Mouse (Mus musculus) hindbrain, embryonic 15.5 days (tissue): ENCODE measurements at regions not wholly inside any gene's neighbourhood (a gene's known extent, or its start where the extent isn't known, plus 50 kb on each side); places are given as distances from the start of the nearest gene placed in this dataset.

Experiments used
- ATAC-seq: fragments of 200-750 bp; cut with Nextera tagmentation; 2 replicates; pipeline ENCODE4 v1.8.0; 2017; ENCODE audit warnings: low read depth, moderate number of reproducible peaks, moderate TSS enrichment; ENCODE audit not compliant: low FRiP score
- H3K27ac ChIP-seq: fragments of 300-500 bp; sonication (generic); replicated peaks from 2 replicates; pipeline ENCODE4 v1.5.1; 2015; ENCODE audit warnings: mild to moderate bottlenecking, inconsistent platforms
- H3K27me3 ChIP-seq: fragments of 300-500 bp; sonication (generic); 2 replicates; pipeline ENCODE4 v1.6.1; 2015; ENCODE audit warnings: control low read depth, inconsistent platforms
- H3K36me3 ChIP-seq: fragments of 300-500 bp; sonication (generic); 2 replicates; pipeline ENCODE4 v1.6.1; 2015; ENCODE audit warnings: control low read depth, inconsistent platforms
- H3K4me1 ChIP-seq: fragments of 300-500 bp; sonication (generic); replicated peaks from 2 replicates; pipeline ENCODE4 v1.6.1; 2015; ENCODE audit warnings: control low read depth, inconsistent platforms
- H3K4me2 ChIP-seq: fragments of 300-500 bp; sonication (generic); 2 replicates; pipeline ENCODE4 v1.6.1; 2015; ENCODE audit warnings: moderate library complexity, mild to moderate bottlenecking, inconsistent platforms
- H3K4me3 ChIP-seq: fragments of 300-500 bp; sonication (generic); 2 replicates; pipeline ENCODE4 v1.5.1; 2015; ENCODE audit warnings: mild to moderate bottlenecking, inconsistent platforms
- H3K9ac ChIP-seq: fragments of 300-500 bp; sonication (generic); 2 replicates; pipeline ENCODE4 v1.6.1; 2015; ENCODE audit warnings: inconsistent platforms
- H3K9me3 ChIP-seq: fragments of 300-500 bp; sonication (generic); 2 replicates; pipeline ENCODE4 v1.6.1; 2016; ENCODE audit warnings: control low read depth, inconsistent platforms
- WGBS: fragments of 180-500 bp; shearing (Covaris S2); methylation state at CpG from one replicate; pipeline ENCODE4 v1.1.7; 2015; 5-methylcytosine and 5-hydroxymethylcytosine counted together

- no peak overlapping the region for H3K4me3 ChIP-seq
- H3K27ac ChIP-seq: no peak overlapping the region
- H3K27me3 ChIP-seq: no peaks in the 10 kb centered on the region
- 36% methylated on average over 2 of the region's 2 CpGs for WGBS
- no peak overlapping the region for H3K4me2 ChIP-seq
- no peak overlapping the region for H3K9ac ChIP-seq
- no peak for ATAC-seq
- H3K4me1 ChIP-seq: no peaks in the 10 kb centered on the region
- H3K36me3 ChIP-seq: no peaks in the 10 kb centered on the region
- H3K9me3 ChIP-seq: no peaks in the 10 kb centered on the region
Measured at GRCm38 (mm10) chrX:57950896-57951295, 71.6 kb upstream of the Zic3 start.

- 48% methylated on average over 3 of the region's 3 CpGs for WGBS
- Histone ChIP-seq H3K9ac (no peak overlapping the region), H3K9me3 (no peaks in the 10 kb centered on the region), H3K4me2 (no peak overlapping the region), H3K4me1 (no peaks in the 10 kb centered on the region), H3K4me3 (no peak overlapping the region), H3K27ac (no peak overlapping the region), H3K36me3 (no peaks in the 10 kb centered on the region), H3K27me3 (no peaks in the 10 kb centered on the region)
- ATAC-seq: no peak
Measured at GRCm38 (mm10) chrX:57951301-57951700, 71.2 kb upstream of the Zic3 start.

GRCm38 (mm10) chrX:57954594-57955185 is 67.8 kb upstream of the Zic3 start:
- no peak overlapping the region for H3K4me2 ChIP-seq
- no peak for ATAC-seq
- no peak overlapping the region for H3K9ac ChIP-seq
- no peaks in the 10 kb centered on the region for H3K4me1 ChIP-seq
- WGBS: 31% methylated on average over 3 of the region's 3 CpGs
- no peaks in the 10 kb centered on the region for H3K27me3 ChIP-seq
- no peak overlapping the region for H3K4me3 ChIP-seq
- no peaks in the 10 kb centered on the region for H3K36me3 ChIP-seq
- H3K27ac ChIP-seq: no peak overlapping the region
- H3K9me3 ChIP-seq: no peaks in the 10 kb centered on the region
